Mouse (Mus musculus): ENCODE data around the gene Gm4779.
"Not testable (repeated sequence)": the region's sequence is repeated elsewhere in the genome, so short reads cannot be mapped to it uniquely, and the experiment has no call there.

Gene Gm4779

DNA sequence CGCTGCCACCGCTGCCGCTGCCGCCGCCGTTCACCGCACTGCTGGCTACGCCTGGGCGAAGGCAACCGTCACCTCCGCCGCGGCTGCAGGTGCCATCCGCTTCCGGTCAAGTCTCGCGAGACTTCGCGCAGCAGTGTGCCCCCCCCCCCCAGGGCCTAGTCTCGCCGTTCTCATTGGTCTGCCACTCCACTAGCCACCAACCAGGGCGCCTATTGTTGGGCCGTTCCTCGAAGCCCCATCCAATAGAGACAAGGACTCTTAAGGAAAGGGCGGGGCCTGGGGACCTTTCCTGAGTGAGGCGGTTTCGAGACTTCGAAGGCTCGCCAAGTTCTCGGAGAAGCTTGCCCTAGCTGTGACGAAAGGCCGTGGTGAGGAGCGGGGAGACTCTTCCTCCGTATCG is at the start of gene Gm4779, which contains the start of gene 8030474K03Rik:
TSS of gene Gm4779 (minus strand) at position 82 of the 400 bp plus-strand sequence.
TSS of gene 8030474K03Rik (plus strand) at position 315 of the 400 bp plus-strand sequence.
- no peak for DNase-seq (ENCODE audit: low read depth, low spot score)

DNA sequence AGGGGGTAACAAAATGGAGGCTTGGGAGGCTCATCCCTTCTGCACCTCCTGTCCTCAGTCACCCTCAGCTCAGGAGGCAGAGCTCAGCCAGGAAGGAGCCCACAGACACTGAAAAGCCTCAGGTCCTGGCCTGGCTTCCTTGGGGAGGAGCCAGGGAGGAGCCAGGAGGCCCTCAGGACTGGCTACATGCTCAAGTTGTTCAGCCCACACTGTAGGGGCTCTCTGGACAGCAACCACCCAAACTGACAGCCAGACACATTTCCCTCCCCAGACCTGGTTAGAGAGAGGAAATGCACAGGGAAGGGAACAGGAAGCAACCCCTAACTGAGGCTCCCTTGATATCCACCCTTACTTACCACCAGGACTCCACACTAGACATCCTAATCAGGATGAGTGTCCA is 25.8 kb upstream of the Gm4779 start:
- not testable (repeated sequence) for DNase-seq (ENCODE audit: low read depth, low spot score)

DNA sequence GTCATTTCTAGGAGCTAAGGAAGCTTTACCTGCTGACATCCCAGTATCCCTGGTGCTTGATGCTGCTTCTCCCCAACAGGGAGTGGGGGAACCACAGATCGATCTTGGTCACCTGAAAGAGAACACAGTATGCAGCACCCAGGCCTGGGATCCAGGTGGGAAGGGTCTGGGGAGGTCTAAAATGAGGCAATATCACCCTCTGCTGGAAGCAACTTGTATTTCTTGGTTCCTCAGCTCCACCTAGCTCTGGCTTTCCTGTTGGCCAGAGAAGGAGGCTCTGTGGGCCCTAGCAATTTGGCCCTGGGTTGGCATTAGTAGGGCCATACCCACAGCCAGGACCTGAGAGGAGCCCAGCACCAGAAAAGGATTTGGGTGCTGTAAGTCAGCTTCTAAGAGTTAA is 24.9 kb upstream of the Gm4779 start:
- peak; percentile 6 for DNase-seq (ENCODE audit: low read depth, low spot score)

DNA sequence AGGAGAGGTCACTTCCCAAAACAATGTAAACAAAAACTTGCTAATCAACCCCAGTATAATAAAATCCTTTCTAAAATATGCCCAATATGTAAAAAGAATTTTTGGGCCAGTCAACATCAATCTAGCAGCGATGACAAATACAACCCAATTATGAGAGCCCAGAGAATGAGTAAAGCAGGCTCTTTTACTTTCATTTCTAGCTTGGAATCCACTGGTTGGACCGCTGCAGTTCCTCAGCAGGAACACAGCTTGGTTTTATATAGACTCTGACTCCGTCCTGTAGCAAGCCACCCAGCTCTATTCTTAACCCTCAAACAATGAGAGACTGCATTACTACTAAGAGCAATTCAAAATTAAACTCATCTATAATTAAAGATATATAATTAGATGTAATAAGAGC is 17.5 kb upstream of the Gm4779 start:
- peak; percentile 2 for DNase-seq (ENCODE audit: low read depth, low spot score)

DNA sequence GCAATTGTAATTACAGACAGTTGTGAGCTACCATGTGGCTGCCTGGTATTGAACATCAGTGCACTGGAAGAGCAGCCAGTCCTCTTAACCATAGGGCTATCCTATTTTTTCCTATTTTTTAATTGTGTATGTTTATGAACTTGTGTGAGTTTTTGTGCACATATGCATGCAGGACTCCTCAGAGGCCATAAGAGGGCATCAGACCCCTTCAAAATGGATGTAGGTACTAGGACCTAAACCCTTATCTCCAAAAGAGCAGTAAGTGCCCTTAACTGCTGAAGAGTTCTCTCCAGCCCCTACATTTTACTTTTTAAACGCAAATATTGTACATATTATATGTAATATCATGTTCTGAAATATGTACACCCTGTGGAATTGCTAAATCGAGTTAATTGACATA is 11.3 kb upstream of the Gm4779 start:
- peak; percentile 40 for DNase-seq (ENCODE audit: low read depth, low spot score)

DNA sequence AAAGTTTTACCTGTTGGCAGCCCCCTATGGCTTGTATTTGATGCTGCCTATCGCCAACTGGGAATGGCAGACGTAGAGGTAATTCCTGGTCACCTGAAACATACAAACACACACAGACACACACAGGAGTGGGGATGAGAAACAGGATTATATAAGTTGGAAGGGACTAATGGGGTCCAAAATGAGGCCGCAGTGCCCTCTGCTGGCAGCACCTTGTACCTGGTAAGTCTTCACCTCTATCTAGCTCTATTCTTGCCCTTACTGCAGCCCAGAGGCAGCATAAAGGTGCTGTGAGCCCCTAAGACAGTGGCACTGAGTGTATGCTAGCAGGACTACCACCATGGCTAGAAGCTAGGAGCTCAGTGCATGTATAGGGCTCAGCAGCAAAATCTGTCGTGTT is 2.7 kb downstream of the Gm4779 start:
- DNase-seq (ENCODE audit: low read depth, low spot score), result peak; percentile 66

DNA sequence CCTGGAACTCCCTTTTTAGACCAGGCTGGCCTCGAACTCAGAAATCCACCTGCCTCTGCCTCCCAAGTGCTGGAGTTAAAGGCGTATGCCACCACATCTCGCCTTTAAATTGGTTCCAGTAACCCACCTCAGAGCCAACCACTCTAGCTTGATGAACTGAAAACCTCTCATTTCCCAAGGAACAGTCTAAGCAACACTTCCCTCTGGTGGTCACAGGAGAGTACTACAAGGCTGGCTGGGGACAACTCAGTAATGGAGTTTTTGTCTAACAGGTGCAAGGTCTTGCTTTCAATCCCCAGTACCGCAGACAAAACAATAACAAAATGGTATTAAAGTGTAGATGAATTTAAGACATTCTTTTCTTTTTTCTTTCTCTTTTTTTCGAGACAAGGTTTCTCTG is 22.2 kb downstream of the Gm4779 start:
- peak; percentile 74 for DNase-seq (ENCODE audit: low read depth, low spot score)

DNA sequence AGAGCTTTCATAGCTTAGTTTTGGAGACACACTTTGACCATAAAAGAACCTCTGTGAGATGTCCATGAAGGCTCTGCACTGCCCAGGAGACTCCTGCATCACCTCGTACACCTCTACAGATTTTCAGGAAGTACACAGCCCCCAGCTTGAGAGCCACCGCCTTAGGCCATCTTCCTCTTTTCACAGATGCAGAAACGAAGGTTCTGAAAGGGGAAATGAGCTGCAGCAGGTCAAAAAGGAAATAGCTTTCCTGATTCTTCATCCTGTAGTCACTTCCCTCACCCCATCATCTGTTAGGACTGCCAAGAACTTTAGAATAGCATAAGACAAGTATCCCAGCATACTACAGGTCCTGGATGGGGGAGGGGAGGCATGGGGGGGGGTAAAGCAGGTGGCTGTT is 23.9 kb downstream of the Gm4779 start:
- DNase-seq (ENCODE audit: low read depth, low spot score), result no peak

DNA sequence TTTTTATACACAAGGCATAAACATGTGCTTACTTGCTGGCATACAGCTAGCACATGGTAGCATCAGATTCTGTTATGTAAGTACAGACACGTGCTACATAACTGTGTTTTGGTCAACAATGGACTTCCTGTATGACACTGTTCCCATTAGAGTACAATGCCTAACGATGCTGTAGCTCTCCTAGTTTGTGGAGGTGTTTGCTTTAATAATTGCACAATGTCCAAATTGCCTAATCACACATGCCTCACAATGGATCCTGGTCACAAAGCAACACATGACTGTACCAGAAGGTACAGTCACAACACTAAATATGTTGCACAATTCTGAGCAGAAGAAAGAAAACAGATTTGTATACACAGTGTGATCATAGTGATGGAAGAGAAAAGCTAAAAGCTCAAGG is 24.7 kb downstream of the Gm4779 start:
- no peak for DNase-seq (ENCODE audit: low read depth, low spot score)

DNA sequence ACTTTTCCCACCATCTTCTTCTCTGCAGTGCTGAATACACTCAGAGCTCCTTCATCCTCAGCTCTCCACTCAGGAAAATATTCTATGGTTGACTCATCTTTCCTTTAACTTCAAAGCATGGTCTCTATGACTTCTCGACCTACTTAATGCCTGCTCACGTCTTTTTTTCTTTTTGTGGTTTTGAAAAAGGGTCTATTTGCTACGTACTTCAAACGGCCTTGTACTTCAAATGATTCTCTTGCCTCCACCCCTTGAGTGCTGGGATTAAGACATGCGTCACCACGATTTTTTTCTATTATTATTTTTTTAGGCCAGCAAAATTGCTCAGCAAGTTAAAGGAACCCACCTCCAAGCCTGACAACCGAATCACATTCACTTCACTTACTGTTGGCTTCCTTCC is 26.9 kb downstream of the Gm4779 start:
- DNase-seq (ENCODE audit: low read depth, low spot score), result peak; percentile 41

DNA sequence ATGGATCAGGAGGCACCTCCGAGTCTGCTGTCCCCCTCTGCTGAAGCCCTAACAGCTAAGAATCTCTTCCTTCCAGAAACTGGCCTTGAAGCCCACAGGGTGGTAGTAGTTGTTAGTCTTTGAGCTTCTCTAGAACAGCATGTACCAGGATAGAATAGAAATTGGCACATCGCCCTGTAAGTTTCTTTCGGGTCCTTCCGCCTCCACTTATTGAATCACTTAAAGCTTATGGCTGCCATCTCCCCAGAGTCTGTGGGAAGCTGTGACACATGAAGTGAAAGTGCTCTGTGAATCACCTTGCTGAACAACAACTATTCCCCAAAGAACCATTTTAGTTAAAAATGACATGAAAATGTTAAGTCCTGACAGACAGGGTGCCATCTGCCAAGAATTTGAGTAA is 29.1 kb downstream of the Gm4779 start:
- peak; percentile 27 for DNase-seq (ENCODE audit: low read depth, low spot score)

DNA sequence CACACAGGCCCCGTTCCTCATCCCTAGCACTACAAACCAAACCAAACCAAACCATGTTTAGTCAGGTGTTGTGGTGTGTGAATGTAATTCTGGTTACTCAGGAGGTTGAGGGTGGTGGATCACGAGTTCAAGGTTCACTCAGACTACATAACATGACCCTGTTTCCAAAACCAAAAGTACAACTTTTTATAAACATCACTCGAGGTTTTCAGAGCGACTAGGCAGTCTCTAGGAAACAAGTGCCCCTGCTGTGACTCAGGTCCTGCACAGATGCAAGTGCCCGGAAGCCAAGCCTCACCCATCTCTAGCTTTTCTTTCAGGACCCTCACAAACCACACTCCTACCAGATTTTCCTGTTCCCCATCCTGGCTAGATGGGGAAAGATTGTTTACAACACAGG is 29.6 kb downstream of the Gm4779 start:
- peak; percentile 19 for DNase-seq (ENCODE audit: low read depth, low spot score)

DNA sequence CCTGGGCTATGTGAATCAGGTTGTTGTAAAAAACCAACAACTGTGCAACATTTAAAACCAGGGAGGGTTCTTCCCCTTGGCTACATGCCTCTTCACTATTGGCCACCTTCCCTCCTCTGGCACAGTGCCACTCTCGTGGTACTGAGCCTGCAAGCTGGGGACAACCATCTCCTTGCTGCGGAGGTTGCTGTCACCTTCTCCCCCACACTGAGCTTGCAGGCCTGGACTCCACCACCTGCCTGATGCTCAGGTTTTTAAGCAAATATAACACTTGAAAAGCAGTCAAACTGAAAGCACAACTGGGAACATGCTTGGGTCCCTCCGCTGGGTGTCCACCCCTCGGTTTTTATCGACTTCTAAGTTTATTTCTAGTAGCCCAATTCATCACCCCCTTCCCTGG is 39.7 kb downstream of the Gm4779 start:
- no peak for DNase-seq (ENCODE audit: low read depth, low spot score)

DNA sequence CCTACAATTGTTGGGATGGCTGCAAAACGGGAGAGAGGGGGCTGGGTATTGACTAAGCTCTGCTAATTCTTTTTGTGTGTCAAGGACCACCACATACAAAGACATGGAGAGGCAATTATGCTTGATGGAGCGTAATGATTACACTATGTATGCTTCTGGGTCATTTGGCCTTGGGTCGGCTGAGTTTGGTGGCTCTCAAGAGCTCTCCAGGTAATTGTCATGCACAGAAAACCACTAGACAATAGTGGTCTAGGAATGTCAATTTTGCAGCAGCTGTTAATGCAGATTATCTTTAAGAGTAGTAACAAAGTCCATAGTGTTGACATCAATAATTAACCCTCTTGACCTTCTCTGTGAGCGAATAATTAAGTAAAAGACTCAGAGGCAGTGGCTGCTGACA is 44.1 kb downstream of the Gm4779 start:
- no peak for DNase-seq (ENCODE audit: low read depth, low spot score)

DNA sequence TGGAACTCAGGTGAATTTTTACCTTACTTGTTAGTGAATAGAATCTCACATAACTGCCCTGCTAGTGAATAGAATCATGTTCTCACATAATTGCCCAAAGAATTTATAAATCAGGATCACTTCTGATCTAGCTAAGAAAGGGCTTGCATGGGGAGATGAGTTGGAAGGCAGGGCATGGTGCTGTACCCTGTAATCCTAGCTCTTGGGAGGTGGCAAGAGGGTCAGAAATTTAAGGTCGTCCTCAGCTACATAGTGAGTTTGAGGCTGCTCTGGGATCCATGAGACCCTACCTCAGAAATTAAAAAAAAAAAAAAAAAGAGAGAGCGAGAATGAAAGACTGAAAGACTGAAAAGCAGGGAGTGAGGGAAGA is 53.2 kb downstream of the Gm4779 start:
- DNase-seq (ENCODE audit: low read depth, low spot score), result no peak

DNA sequence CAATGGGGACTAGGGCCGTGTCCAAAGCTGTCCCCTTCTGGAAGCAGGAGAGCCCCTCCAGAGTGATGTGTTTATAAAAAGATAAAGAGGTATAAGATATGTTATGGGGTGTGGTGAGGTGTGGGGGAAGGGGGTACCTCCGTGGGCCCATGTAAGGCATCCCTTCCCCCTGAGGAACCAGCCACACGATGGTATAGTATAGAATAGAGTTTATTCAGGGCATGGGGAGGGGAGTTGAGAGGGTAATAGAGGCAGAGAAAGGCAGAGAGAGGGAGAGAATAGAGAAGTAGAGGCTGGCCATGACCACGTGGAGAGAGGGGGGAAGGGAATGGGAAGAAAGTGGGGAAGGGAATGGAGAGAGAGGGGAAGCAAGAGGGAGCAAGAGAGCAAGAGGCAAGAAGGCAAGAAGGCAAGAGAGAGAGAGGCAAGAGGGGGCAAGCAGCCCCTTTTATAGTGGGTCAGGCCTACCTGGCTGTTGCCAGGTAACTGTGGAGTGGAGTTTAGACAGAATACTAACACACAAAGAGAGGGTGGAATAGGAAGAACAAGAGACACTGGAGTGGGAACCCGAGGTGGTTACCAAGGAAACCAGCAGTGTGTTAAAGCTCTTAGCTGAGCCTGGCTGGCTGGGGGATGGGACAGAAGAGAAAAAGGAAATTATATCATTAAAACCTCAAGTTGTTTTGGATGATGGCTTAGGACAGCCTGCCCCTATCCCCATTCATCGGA is 53.7 kb downstream of the Gm4779 start:
- DNase-seq (ENCODE audit: low read depth, low spot score), result no peak
